Mouse (Mus musculus) colon, adult 2 months (tissue): ENCODE measurements around the gene Olfr1238. TPM values are rescaled to one million over a fixed set of nuclear protein-coding genes. Genes with fewer than 3 reads are reported as not detected.

Experiments used
- polyA plus RNA-seq: library from polyadenylated mRNA; depleted of rRNA; stranded (reverse); fragments of >200 nt; gene quantifications from 2 replicates; pipeline ENCODE4 v1.2.3, GENCODE M21; 2012; rRNA removed

Gene Olfr1238
- polyA plus RNA-seq: not detected in 2 replicates

GRCm38 (mm10) chr2:89409576-89409975 lies at the start of gene Olfr1238:
TSS of gene Olfr1238 (minus strand) at chr2:89409676.

GRCm38 (mm10) chr2:89442900-89443299 lies 33.4 kb upstream of the Olfr1238 start, which contains the start of gene Olfr1240:
TSS of gene Olfr1240 (minus strand) at chr2:89443000.

GRCm38 (mm10) chr2:89420307-89420706 lies 10.8 kb upstream of the Olfr1238 start, which contains the start of gene Olfr1239:
TSS of gene Olfr1239 (minus strand) at chr2:89420407.

GRCm38 (mm10) chr2:89364765-89365164 lies 44.7 kb downstream of the Olfr1238 start, which contains the start of gene Olfr1234:
TSS of gene Olfr1234 (minus strand) at chr2:89364865.

Other genes with a start within 250 kb of the Olfr1238 start
- not detected in 2 replicates for gene Olfr1224-ps1, start 245.6 kb downstream of the Olfr1238 start, polyA plus RNA-seq
- not detected in 2 replicates for gene Olfr1225, start 235.0 kb downstream of the Olfr1238 start, polyA plus RNA-seq
- not detected in 2 replicates for gene Olfr1226, start 209.6 kb downstream of the Olfr1238 start, polyA plus RNA-seq
- gene Olfr1228, start 155.6 kb downstream of the Olfr1238 start, polyA plus RNA-seq: not detected in 2 replicates
- not detected in 2 replicates for gene Olfr1229, start 121.7 kb downstream of the Olfr1238 start, polyA plus RNA-seq
- gene Olfr1230, start 112.4 kb downstream of the Olfr1238 start, polyA plus RNA-seq: not detected in 2 replicates
- gene Olfr1231, start 102.6 kb downstream of the Olfr1238 start, polyA plus RNA-seq: not detected in 2 replicates
- not detected in 2 replicates for gene Olfr1232, start 80.0 kb downstream of the Olfr1238 start, polyA plus RNA-seq
- not detected in 2 replicates for gene Olfr1233, start 67.3 kb downstream of the Olfr1238 start, polyA plus RNA-seq
- not detected in 2 replicates for gene Olfr1234, start 44.8 kb downstream of the Olfr1238 start, polyA plus RNA-seq
- not detected in 2 replicates for gene Olfr1239, start 10.7 kb upstream of the Olfr1238 start, polyA plus RNA-seq
- not detected in 2 replicates for gene Olfr1240, start 33.3 kb upstream of the Olfr1238 start, polyA plus RNA-seq
- not detected in 2 replicates for gene Olfr1241, start 77.5 kb upstream of the Olfr1238 start, polyA plus RNA-seq
- gene Olfr1242, start 88.7 kb upstream of the Olfr1238 start, polyA plus RNA-seq: not detected in 2 replicates
- not detected in 2 replicates for gene Olfr1243, start 121.8 kb upstream of the Olfr1238 start, polyA plus RNA-seq
- gene Olfr1245, start 168.8 kb upstream of the Olfr1238 start, polyA plus RNA-seq: not detected in 2 replicates
- not detected in 2 replicates for gene Olfr1246, start 183.5 kb upstream of the Olfr1238 start, polyA plus RNA-seq
- not detected in 2 replicates for gene Olfr1247, start 204.5 kb upstream of the Olfr1238 start, polyA plus RNA-seq
- gene Olfr1248, start 208.6 kb upstream of the Olfr1238 start, polyA plus RNA-seq: not detected in 2 replicates
- not detected in 2 replicates for gene Olfr1249, start 225.3 kb upstream of the Olfr1238 start, polyA plus RNA-seq